Comparison of ENCODE assay signal across 10 mouse cellular contexts in the genomic region with DNA sequence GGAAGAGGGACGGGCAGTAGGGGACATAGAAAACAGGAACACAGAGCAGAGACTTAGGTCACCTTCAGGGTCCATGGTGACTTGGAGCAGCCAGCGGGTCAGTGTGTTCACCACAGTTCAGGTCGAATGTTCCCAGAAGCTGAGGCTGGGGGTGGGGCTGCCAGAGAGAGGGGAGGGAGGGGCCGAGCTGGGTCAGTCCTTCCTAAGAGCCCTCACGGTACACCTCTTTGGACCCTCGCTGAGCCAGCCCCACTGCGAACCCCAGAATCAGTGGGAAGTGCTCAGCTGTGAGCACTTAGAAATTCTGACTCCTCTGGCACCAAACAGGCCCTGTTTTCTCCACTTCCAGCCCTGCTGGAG. TPM values are rescaled to one million over a fixed set of nuclear protein-coding genes. Genes with fewer than 3 reads are reported as not detected.
A peak's percentile ranks its signal among the peaks of the same experiment; 100 is the strongest.
DNase-seq lines count a peak whose midpoint lies in the region; ATAC-seq and TF ChIP-seq lines count a peak whose summit lies in the region.
"Had no signal": no experiment of that assay in that cellular context is flagged by ENCODE, and none has a peak within 500 bp of the region (broad histone marks: within the 10 kb centered on the region; RNA-seq: fewer than 3 reads in every experiment).

A gene (minus strand): TSS at position 316 of the 360 bp plus-strand sequence.

- no peak for TF ChIP-seq POLR2A in heart, adult 2 months (IDR thresholded peaks at IDR 0.05; ENCODE audit: insufficient read depth, low read depth, low read length)
- no peak for TF ChIP-seq POLR2A in bone marrow, adult 2 months (IDR thresholded peaks at IDR 0.05; ENCODE audit: borderline replicate concordance, control insufficient read depth, low read depth, low read length)

- H3K36me3 ChIP-seq in heart, embryonic 13.5 days, result no peaks in the 10 kb centered on the region
- H3K36me3 ChIP-seq in heart, adult 2 months (ENCODE audit: control insufficient read depth, insufficient read depth, low read length), result no peaks in the 10 kb centered on the region
- no peaks in the 10 kb centered on the region for H3K36me3 ChIP-seq in liver, embryonic 12.5 days

- peak within 1 kb of the TSS; percentile 50 for H3K4me2 ChIP-seq in heart, embryonic 13.5 days
- H3K4me2 ChIP-seq in liver, embryonic 12.5 days, result peak within 1 kb of the TSS; percentile 40

- TF ChIP-seq EP300 in heart, adult 2 months (IDR thresholded peaks at IDR 0.05; ENCODE audit: insufficient read depth, low read depth, low read length), result no peak

- ATAC-seq in heart, embryonic 13.5 days (ENCODE audit: extremely low read depth, insufficient number of reproducible peaks, low FRiP score, low TSS enrichment), result no peak
- ATAC-seq in liver, embryonic 12.5 days, result peak; percentile 57; the same call in 1 of the 2 replicates
- ATAC-seq: lung, postnatal 0 days had no signal

- intact Hi-C loops in heart, adult 2 months (cut with DNase I), result loop anchor here (5.0 kb wide), 1 partner anchor 60 kb away; no protein-coding TSS in a partner anchor

- DNase-seq in heart, adult 2 months, result no peak
- DNase-seq in kidney, adult 11 months, result peak; percentile 35
- DNase-seq in urinary bladder, postnatal 10 days (ENCODE audit: low spot score), result no peak
- no peak for DNase-seq in gastrocnemius, adult 8-10 months (ENCODE audit: low spot score in 2 of 2)
- no peak for DNase-seq in adrenal gland, adult (ENCODE audit: inconsistent age in 2 of 2, low spot score in 1 of 2)

- peaks cover 36% of the 10 kb centered on the region for H3K27me3 ChIP-seq in heart, embryonic 13.5 days (replicated peaks)
- H3K27me3 ChIP-seq in heart, adult 2 months (ENCODE audit: control insufficient read depth, insufficient read depth, low read length), result no peaks in the 10 kb centered on the region; the same call in 1 of the 2 replicates
- peaks cover 21% of the 10 kb centered on the region for H3K27me3 ChIP-seq in liver, embryonic 12.5 days (replicated peaks)
- H3K27me3 ChIP-seq: CH12.LX had no signal

- 16% methylated on average over 7 of the region's 7 CpGs for WGBS in heart, embryonic 13.5 days
- WGBS in heart, adult 2 months, result 39% methylated on average over 7 of the region's 7 CpGs
- WGBS in bone marrow, adult 2 months, result 63% methylated on average over 7 of the region's 7 CpGs
- WGBS in liver, embryonic 12.5 days (ENCODE audit: insufficient replicate concordance), result 42% methylated on average over 7 of the region's 7 CpGs

- no peak within 1 kb of the TSS for H3K27ac ChIP-seq in heart, embryonic 13.5 days (replicated peaks)
- no peak within 1 kb of the TSS for H3K27ac ChIP-seq in heart, adult 2 months
- H3K27ac ChIP-seq in bone marrow, adult 2 months (ENCODE audit: control insufficient read depth, insufficient read depth, low read depth, low read length, poor library complexity), result no peak within 1 kb of the TSS
- peak within 1 kb of the TSS; percentile 72 for H3K27ac ChIP-seq in liver, embryonic 12.5 days

- peak within 1 kb of the TSS; percentile 25 for H3K4me3 ChIP-seq in heart, embryonic 13.5 days
- no peak within 1 kb of the TSS for H3K4me3 ChIP-seq in heart, adult 2 months
- no peak within 1 kb of the TSS for H3K4me3 ChIP-seq in bone marrow, adult 2 months (replicated peaks; ENCODE audit: control insufficient read depth, low read depth, low read length)
- H3K4me3 ChIP-seq in liver, embryonic 12.5 days, result peak within 1 kb of the TSS; percentile 43

- H3K9ac ChIP-seq in heart, embryonic 13.5 days, result peak within 1 kb of the TSS; percentile 55; the same call in 1 of the 2 replicates
- no peak within 1 kb of the TSS for H3K9ac ChIP-seq in heart, adult 2 months (ENCODE audit: low read depth, low read length)
- peak within 1 kb of the TSS; percentile 37 for H3K9ac ChIP-seq in liver, embryonic 12.5 days

- TF ChIP-seq CTCF in heart, adult 2 months (IDR thresholded peaks at IDR 0.05), result no peak
- no peak for TF ChIP-seq CTCF in bone marrow, adult 2 months (IDR thresholded peaks at IDR 0.05; ENCODE audit: control insufficient read depth, insufficient read depth, low read length)

- H3K4me1 ChIP-seq in heart, embryonic 13.5 days, result peaks cover 24% of the 10 kb centered on the region
- H3K4me1 ChIP-seq in heart, adult 2 months (ENCODE audit: control insufficient read depth, insufficient read depth, low read length), result peaks cover 5% of the 10 kb centered on the region
- no peaks in the 10 kb centered on the region; the same call in 1 of the 2 replicates for H3K4me1 ChIP-seq in bone marrow, adult 2 months (ENCODE audit: control insufficient read depth, insufficient read depth, low read length)
- H3K4me1 ChIP-seq in liver, embryonic 12.5 days, result peaks cover 37% of the 10 kb centered on the region

- no peaks in the 10 kb centered on the region for H3K79me2 ChIP-seq in heart, adult 2 months (replicated peaks; ENCODE audit: control insufficient read depth, insufficient read depth, low read length)

- H3K9me3 ChIP-seq in heart, embryonic 13.5 days, result peaks cover 4% of the 10 kb centered on the region; the same call in 1 of the 2 replicates
- H3K9me3 ChIP-seq in liver, embryonic 12.5 days (replicated peaks), result peaks cover 9% of the 10 kb centered on the region

RNA-seq across cellular contexts. Expression of the gene that starts here (rescaled TPM):
- 3.2 and 4.7 TPM in 2 replicates for polyA plus RNA-seq in heart, embryonic 13.5 days (2015; fragmentation: Nextera tagmentation; extraction: Ambion mirVana)
- not detected for total RNA-seq in heart, adult 2 months (2021)
- 0.25 and 0.32 TPM in 2 replicates for polyA plus RNA-seq in heart, adult 2 months (2012; rRNA removed)
- polyA plus RNA-seq in bone marrow, adult 2 months (2011; ENCODE audit: insufficient read depth, insufficient read length, low replicate concordance, missing spikeins), result 1.4 and 10.6 TPM in 2 replicates
- polyA plus RNA-seq in liver, embryonic 12.5 days (2016; fragmentation: Nextera tagmentation; extraction: Ambion mirVana), result 36.5 and 40.3 TPM in 2 replicates
- total RNA-seq in gastrocnemius, adult 8-10 months (2022), result under 1 TPM in 3 of 4 experiments, not detected in 1; 0.18 to 0.29 (median 0.27) TPM

Comparison
In these comparisons a context has a peak if more than half of its experiments do, and no peak if none do; other contexts are left out.
1. H3K4me3 ChIP-seq: peak in heart, embryonic 13.5 days (single experiment) and liver, embryonic 12.5 days (single experiment); none in heart, adult 2 months (single experiment) and bone marrow, adult 2 months (single experiment).